Mouse (Mus musculus) spleen, adult 2 months (tissue): ENCODE data around the gene Katnb1. TPM values are rescaled to one million over a fixed set of nuclear protein-coding genes. Genes with fewer than 3 reads are reported as not detected.

ENCODE experiments used
- DNase-seq, 2 experiments: peaks; one replicate each; pipeline versions ENCODE4 v3.0.0 to v3.0.0-alpha.2; 2012 to 2021; ENCODE audit warnings: low spot score in 2 of 2, low read depth in 1 of 2
- H3K27ac ChIP-seq: fragments of 200-500 bp; 2 replicates; pipeline ENCODE4 v1.5.1; 2012; ENCODE audit warnings: low read length, inconsistent platforms; ENCODE audit not compliant: insufficient read depth
- H3K27me3 ChIP-seq: fragments of 200-500 bp; 2 replicates; pipeline ENCODE4 v1.6.1; 2012; ENCODE audit warnings: mild to moderate bottlenecking, moderate library complexity, low read length, inconsistent platforms; ENCODE audit not compliant: control insufficient read depth, insufficient read depth
- H3K36me3 ChIP-seq: fragments of 200-500 bp; 2 replicates; pipeline ENCODE4 v1.6.1; 2012; ENCODE audit warnings: mild to moderate bottlenecking, low read length, inconsistent platforms; ENCODE audit not compliant: control insufficient read depth, insufficient read depth
- H3K4me1 ChIP-seq: fragments of 200-500 bp; 2 replicates; pipeline ENCODE4 v1.6.1; 2011; ENCODE audit warnings: inconsistent platforms; ENCODE audit not compliant: control insufficient read depth, insufficient read depth, insufficient read length
- H3K4me3 ChIP-seq: fragments of 200-500 bp; 2 replicates; pipeline ENCODE4 v1.5.1; 2011; ENCODE audit warnings: mild to moderate bottlenecking, inconsistent platforms; ENCODE audit not compliant: insufficient read depth, insufficient read length; ENCODE audit errors: extremely low read depth
- CTCF ChIP-seq: fragments of 200-500 bp; IDR thresholded peaks from 2 replicates; pipeline ENCODE4 v1.5.1; 2011; ENCODE audit warnings: mild to moderate bottlenecking, inconsistent platforms; ENCODE audit not compliant: insufficient read depth, insufficient read length, insufficient replicate concordance; ENCODE audit errors: extremely low read depth
- POLR2A ChIP-seq: fragments of 200-500 bp; IDR thresholded peaks from 2 replicates; pipeline ENCODE4 v1.6.1; 2011; ENCODE audit warnings: low read depth, low read length, inconsistent platforms
- WGBS: fragments of 180-500 bp; shearing (Covaris S2); methylation state at CpG from one replicate; pipeline ENCODE4 v1.1.7; 2018; 5-methylcytosine and 5-hydroxymethylcytosine counted together
- polyA plus RNA-seq: library from polyadenylated mRNA; depleted of rRNA; stranded (reverse); fragments of >200 nt; gene quantifications from 2 replicates; pipeline ENCODE4 v1.2.3, GENCODE M21; 2012

Katnb1 gene
- polyA plus RNA-seq, 1 experiment, result 13.2 TPM

DNA sequence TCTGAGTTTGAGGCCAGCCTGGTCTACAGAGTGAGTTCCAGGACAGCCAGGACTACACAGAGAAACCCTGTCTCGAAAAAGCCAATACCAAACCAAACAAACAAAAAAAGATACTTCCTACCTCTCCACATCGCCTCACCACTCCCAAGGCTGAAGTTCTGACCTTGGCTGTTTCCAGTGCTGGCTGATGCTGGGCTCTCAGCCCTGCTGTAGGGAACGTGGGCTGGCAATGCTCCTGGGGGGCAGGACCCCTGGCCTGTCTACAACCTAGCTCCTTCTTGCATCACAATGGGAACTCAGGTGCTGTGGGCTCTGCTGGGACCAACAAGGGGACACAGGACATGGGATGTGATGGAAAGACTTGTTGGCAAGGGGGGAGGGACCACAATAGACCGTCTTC is 32.1 kb downstream of the Katnb1 start:
- Histone ChIP-seq H3K27ac (no peak overlapping the region), H3K27me3 (no peaks in the 10 kb centered on the region), H3K4me3 (no peak overlapping the region), H3K4me1 (no peaks in the 10 kb centered on the region), H3K36me3 (no peaks in the 10 kb centered on the region)
- 62% methylated on average over 4 of the region's 4 CpGs for WGBS
- TF ChIP-seq CTCF (no peak), POLR2A (no peak)
- DNase-seq, result no peak

DNA sequence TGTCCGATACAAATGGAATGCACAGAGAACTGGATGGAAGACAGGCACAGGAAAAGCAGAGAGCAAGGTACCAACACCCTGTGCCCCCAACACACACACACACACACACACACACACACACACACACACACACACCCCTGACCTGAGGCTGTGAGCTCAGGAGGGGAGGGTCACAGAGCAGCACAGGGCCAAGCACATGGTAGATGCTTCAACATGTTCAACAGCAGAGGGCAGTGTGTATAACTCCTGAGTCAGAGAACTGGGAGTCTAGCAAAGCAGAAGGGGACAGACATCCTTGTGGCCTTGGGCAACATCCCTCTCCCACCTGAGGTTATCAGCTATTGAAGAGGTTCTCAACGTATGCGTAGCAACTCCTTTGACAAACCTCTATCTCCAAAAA is 32.8 kb downstream of the Katnb1 start:
- TF ChIP-seq CTCF (peak; percentile 12; the same call in 1 of the 2 replicates), POLR2A (no peak)
- no peak overlapping the region for H3K4me3 ChIP-seq
- DNase-seq, result no peak
- H3K36me3 ChIP-seq, result no peaks in the 10 kb centered on the region
- H3K27me3 ChIP-seq, result no peaks in the 10 kb centered on the region
- no peak overlapping the region for H3K27ac ChIP-seq
- H3K4me1 ChIP-seq, result no peaks in the 10 kb centered on the region
- 82% methylated on average over 3 of the region's 3 CpGs for WGBS

DNA sequence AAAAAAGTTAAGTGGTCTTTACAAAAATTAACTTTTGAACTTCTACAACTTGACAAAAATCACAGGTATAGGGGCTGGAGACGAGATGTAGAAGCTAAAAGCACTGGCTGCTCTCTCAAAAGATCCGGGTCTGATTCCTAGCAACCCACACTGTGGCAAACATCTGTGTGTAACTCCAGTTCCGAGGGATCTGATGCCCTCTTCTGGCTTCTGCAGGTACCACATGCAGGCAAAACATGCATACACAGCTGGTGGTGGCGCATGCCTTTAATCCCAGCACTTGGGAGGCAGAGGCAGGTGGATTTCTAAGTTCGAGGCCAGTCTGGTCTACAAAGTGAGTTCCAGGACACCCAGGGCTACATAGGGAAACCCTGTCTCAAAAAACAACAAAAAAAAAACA is 42.5 kb downstream of the Katnb1 start:
- no peak for DNase-seq
- Histone ChIP-seq H3K36me3 (no peaks in the 10 kb centered on the region), H3K4me3 (no peak overlapping the region), H3K4me1 (peaks cover 4% of the 10 kb centered on the region; the same call in 1 of the 2 replicates), H3K27ac (no peak overlapping the region), H3K27me3 (no peaks in the 10 kb centered on the region)
- 85% methylated on average over 5 of the region's 5 CpGs for WGBS
- TF ChIP-seq POLR2A (no peak), CTCF (no peak)

DNA sequence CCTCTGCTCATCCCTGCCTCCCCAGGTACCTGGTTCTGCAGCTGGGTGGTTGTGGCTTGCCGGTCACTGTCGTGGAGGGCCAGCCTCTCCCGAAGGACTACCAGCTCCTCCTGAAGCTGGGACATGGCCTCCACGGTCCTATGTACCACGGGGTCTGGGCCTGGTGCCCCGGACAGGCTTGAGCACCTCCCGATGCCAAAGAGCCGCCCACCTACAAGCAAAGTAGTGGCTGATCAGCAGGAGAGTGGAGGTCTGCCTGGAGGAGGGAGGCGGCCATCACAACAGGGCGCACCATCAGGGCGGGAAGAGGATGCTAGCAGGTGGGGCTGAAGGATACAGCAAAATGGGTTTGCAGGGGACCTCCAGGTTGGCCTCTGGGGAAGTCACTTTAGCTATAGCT is 45.5 kb downstream of the Katnb1 start:
- TF ChIP-seq POLR2A, result no peak
- TF ChIP-seq CTCF, result no peak
- no peak for DNase-seq
- no peak overlapping the region for H3K4me3 ChIP-seq
- WGBS, result 94% methylated on average over 11 of the region's 11 CpGs
- no peak overlapping the region for H3K27ac ChIP-seq
- H3K36me3 ChIP-seq, result no peaks in the 10 kb centered on the region
- H3K27me3 ChIP-seq, result no peaks in the 10 kb centered on the region
- H3K4me1 ChIP-seq, result peaks cover 4% of the 10 kb centered on the region; the same call in 1 of the 2 replicates

DNA sequence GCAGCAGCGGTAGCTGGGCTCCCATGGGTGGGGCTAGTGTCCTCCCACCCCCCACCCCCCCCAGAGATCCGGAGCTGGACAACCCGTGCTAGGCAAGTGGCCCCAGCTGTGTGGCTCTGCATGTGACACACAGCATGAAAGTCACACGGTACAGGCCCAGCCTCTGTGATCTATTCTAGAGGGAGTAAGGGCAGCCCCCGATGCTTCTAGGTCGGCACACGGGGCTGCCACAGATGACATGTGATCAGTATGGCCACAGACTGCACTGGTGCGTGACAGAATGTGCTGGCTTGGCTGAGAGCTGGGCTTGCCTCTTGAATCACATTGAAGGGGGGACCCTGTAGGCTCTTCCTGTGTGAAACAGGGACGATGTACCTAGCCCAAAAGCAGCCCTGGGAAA is 46.7 kb downstream of the Katnb1 start:
- DNase-seq, result peak in 1 of 2 experiments; percentile 4
- 42% methylated on average over 9 of the region's 9 CpGs for WGBS

DNA sequence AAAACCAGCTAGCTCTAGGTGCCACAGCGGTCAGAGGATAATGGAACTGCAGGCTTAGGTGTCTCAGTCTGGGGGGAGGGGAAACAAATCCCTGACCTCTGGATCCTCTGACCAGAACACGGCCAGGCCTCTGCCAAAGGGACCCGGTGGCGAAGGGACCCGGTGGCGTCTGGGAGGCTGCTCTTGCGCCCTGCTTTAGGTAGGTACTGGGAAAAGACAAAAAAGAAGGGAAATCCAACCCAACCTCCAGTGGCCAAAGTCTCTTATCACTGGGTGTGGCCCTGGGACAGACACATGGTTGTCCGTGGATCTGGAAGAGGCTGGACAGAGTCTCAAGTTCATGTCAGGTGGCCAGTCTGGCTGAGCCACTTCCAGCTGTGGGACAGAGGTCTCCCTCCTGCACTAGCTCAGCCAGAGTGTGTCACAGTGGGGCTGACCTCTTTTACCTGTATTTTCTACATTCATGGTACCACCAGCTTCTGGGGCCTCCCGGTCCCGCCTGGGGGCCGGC is 47.8 kb downstream of the Katnb1 start:
- Histone ChIP-seq H3K4me1 (peaks cover 4% of the 10 kb centered on the region; the same call in 1 of the 2 replicates), H3K27ac (no peak overlapping the region), H3K36me3 (no peaks in the 10 kb centered on the region), H3K4me3 (no peak overlapping the region), H3K27me3 (no peaks in the 10 kb centered on the region)
- no peak for DNase-seq
- 95% methylated on average over 11 of the region's 11 CpGs for WGBS
- no peak for TF ChIP-seq CTCF
- no peak for TF ChIP-seq POLR2A

More for the DNA sequence above, 46.7 kb downstream of the Katnb1 start:
- Histone ChIP-seq H3K36me3 (no peaks in the 10 kb centered on the region), H3K27ac (no peak overlapping the region), H3K4me3 (no peak overlapping the region), H3K4me1 (peaks cover 4% of the 10 kb centered on the region; the same call in 1 of the 2 replicates), H3K27me3 (no peaks in the 10 kb centered on the region)
- no peak for TF ChIP-seq CTCF
- no peak for TF ChIP-seq POLR2A

DNA sequence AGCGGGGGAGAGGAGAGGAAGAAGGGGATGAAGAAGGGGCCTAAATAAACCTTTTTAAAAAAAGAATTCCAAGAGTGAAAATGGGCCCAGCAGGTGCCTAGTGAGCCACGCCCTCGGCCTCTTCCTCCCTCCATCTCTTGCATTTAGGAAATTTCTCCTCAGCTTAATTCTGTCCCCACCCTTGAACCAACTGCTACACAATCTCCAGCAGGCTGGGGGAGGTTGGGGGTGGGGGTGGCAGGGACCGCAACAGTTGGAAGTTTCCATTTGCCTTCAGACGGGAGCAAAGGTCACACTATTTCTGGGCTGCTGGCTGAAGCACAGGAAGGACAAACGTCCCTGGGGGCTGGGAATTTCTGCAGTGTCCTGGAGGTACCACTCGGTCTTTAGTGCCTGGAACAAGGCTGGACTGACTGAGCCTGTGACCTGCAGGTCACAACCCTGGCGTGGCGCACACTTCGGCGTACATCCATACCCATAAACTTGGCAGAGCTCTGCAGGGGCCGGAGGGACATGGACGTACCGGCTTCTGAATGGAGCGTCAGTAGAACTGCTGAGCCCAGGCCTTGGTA is 50.1 kb downstream of the Katnb1 start:
- 79% methylated on average over 15 of the region's 15 CpGs for WGBS
- Histone ChIP-seq H3K4me1 (peaks cover 4% of the 10 kb centered on the region; the same call in 1 of the 2 replicates), H3K36me3 (no peaks in the 10 kb centered on the region), H3K27ac (no peak overlapping the region), H3K4me3 (no peak overlapping the region), H3K27me3 (no peaks in the 10 kb centered on the region)
- TF ChIP-seq CTCF (no peak), POLR2A (no peak)
- no peak for DNase-seq
